Mouse (Mus musculus): ENCODE measurements around the gene Arhgef39.

- TF ChIP-seq CTCF (IDR thresholded peaks at IDR 0.05; ENCODE audit: extremely low read depth, insufficient read depth, low read length) (no peak), POLR2A (IDR thresholded peaks at IDR 0.05; ENCODE audit: extremely low read depth, insufficient read depth, low read length) (no peak)
Measured at GRCm38 (mm10) chr4:43481894-43482456, 17.5 kb downstream of the Arhgef39 start.

All from cortical plate, adult 2 months (tissue).